Mouse (Mus musculus): Measurements from ENCODE around the gene Qrich2.
A peak's percentile ranks its signal among the peaks of the same experiment; 100 is the strongest.

Gene Qrich2

GRCm38 (mm10) chr11:116443935-116444334, 22.1 kb downstream of the Qrich2 start:
- DNase-seq (ENCODE audit: low read depth), result no peak

GRCm38 (mm10) chr11:116443311-116443710, 22.7 kb downstream of the Qrich2 start:
- DNase-seq (ENCODE audit: low read depth), result no peak

GRCm38 (mm10) chr11:116442867-116443177, 23.2 kb downstream of the Qrich2 start:
- no peak for DNase-seq (ENCODE audit: low read depth)

GRCm38 (mm10) chr11:116442129-116442866, 23.7 kb downstream of the Qrich2 start:
- DNase-seq (ENCODE audit: low read depth), result peak; percentile 36

GRCm38 (mm10) chr11:116440408-116441068, 25.5 kb downstream of the Qrich2 start:
- peak; percentile 51 for DNase-seq (ENCODE audit: low read depth)

GRCm38 (mm10) chr11:116439269-116440240, 26.5 kb downstream of the Qrich2 start:
- DNase-seq (ENCODE audit: low read depth), result peak; percentile 86

GRCm38 (mm10) chr11:116437541-116437940, 28.5 kb downstream of the Qrich2 start:
- peak; percentile 37 for DNase-seq (ENCODE audit: low read depth)

- peak; percentile 68 for DNase-seq (ENCODE audit: low read depth)
Observed at GRCm38 (mm10) chr11:116436725-116437331, 29.2 kb downstream of the Qrich2 start.

- peak; percentile 54 for DNase-seq (ENCODE audit: low read depth)
Observed at GRCm38 (mm10) chr11:116435992-116436724, 29.9 kb downstream of the Qrich2 start.

GRCm38 (mm10) chr11:116434967-116435752, 30.9 kb downstream of the Qrich2 start:
- DNase-seq (ENCODE audit: low read depth), result peak; percentile 70

- DNase-seq (ENCODE audit: low read depth), result peak; percentile 77
Observed at GRCm38 (mm10) chr11:116434287-116434966, 31.6 kb downstream of the Qrich2 start.

GRCm38 (mm10) chr11:116433356-116434286, 32.4 kb downstream of the Qrich2 start, which contains the start of gene Ubald2:
TSS of gene Ubald2 (plus strand) at chr11:116434094.
- DNase-seq (ENCODE audit: low read depth), result peak; percentile 100

GRCm38 (mm10) chr11:116432593-116433355, 33.3 kb downstream of the Qrich2 start:
- DNase-seq (ENCODE audit: low read depth), result peak; percentile 41

GRCm38 (mm10) chr11:116432127-116432526, 33.9 kb downstream of the Qrich2 start:
- no peak for DNase-seq (ENCODE audit: low read depth)

GRCm38 (mm10) chr11:116431428-116432077, 34.5 kb downstream of the Qrich2 start:
- peak; percentile 19 for DNase-seq (ENCODE audit: low read depth)

GRCm38 (mm10) chr11:116430723-116431427, 35.2 kb downstream of the Qrich2 start:
- peak; percentile 54 for DNase-seq (ENCODE audit: low read depth)
